Mouse (Mus musculus): ENCODE data around the gene Cep170b. TPM values are rescaled to one million over a fixed set of nuclear protein-coding genes. Genes with fewer than 3 reads are reported as not detected.

Cep170b gene
- polyA plus RNA-seq, 1 experiment = 2.2 TPM

- peaks cover 27% of the 10 kb centered on the region for H3K4me1 ChIP-seq
- no peak for TF ChIP-seq FLI1 (IDR thresholded peaks at IDR 0.05; ENCODE audit: low read length)
- TF ChIP-seq GATA1 (IDR thresholded peaks at IDR 0.05; ENCODE audit: borderline replicate concordance, low read length) = no peak
These were observed 24.8 kb downstream of the Cep170b start for GRCm38 (mm10) chr12:112744891-112745580.

GRCm38 (mm10) chr12:112745716-112746115 lies 25.5 kb downstream of the Cep170b start:
- H3K4me3 ChIP-seq (replicated peaks) = no peak overlapping the region
- H3K4me1 ChIP-seq = peaks cover 27% of the 10 kb centered on the region
- TF ChIP-seq FLI1 (IDR thresholded peaks at IDR 0.05; ENCODE audit: low read length) = no peak
- no peak for TF ChIP-seq GATA1 (IDR thresholded peaks at IDR 0.05; ENCODE audit: borderline replicate concordance, low read length)
- H3K9me3 ChIP-seq = no peaks in the 10 kb centered on the region
- H3K27me3 ChIP-seq (replicated peaks) = peaks cover 52% of the 10 kb centered on the region
- H3K36me3 ChIP-seq (replicated peaks; ENCODE audit: low read length) = peaks cover 11% of the 10 kb centered on the region

More at GRCm38 (mm10) chr12:112744891-112745580, 24.8 kb downstream of the Cep170b start:
- Histone ChIP-seq H3K4me3 (replicated peaks) (no peak overlapping the region), H3K27me3 (replicated peaks) (peaks cover 54% of the 10 kb centered on the region), H3K9me3 (no peaks in the 10 kb centered on the region), H3K36me3 (replicated peaks; ENCODE audit: low read length) (peaks cover 11% of the 10 kb centered on the region)

GRCm38 (mm10) chr12:112746461-112746807 lies 26.2 kb downstream of the Cep170b start:
- H3K36me3 ChIP-seq (replicated peaks; ENCODE audit: low read length) = peaks cover 11% of the 10 kb centered on the region
- H3K9me3 ChIP-seq = no peaks in the 10 kb centered on the region

GRCm38 (mm10) chr12:112746808-112747605 lies 26.8 kb downstream of the Cep170b start:
- Histone ChIP-seq H3K36me3 (replicated peaks; ENCODE audit: low read length) (peaks cover 11% of the 10 kb centered on the region), H3K4me3 (replicated peaks) (no peak overlapping the region), H3K27me3 (replicated peaks) (peaks cover 50% of the 10 kb centered on the region), H3K9me3 (no peaks in the 10 kb centered on the region), H3K4me1 (peaks cover 27% of the 10 kb centered on the region)
- no peak for TF ChIP-seq GATA1 (IDR thresholded peaks at IDR 0.05; ENCODE audit: borderline replicate concordance, low read length)
- TF ChIP-seq FLI1 (IDR thresholded peaks at IDR 0.05; ENCODE audit: low read length) = no peak

More at GRCm38 (mm10) chr12:112746461-112746807, 26.2 kb downstream of the Cep170b start:
- no peak overlapping the region for H3K4me3 ChIP-seq (replicated peaks)
- TF ChIP-seq FLI1 (IDR thresholded peaks at IDR 0.05; ENCODE audit: low read length) (no peak), GATA1 (IDR thresholded peaks at IDR 0.05; ENCODE audit: borderline replicate concordance, low read length) (no peak)
- peaks cover 52% of the 10 kb centered on the region for H3K27me3 ChIP-seq (replicated peaks)
- H3K4me1 ChIP-seq = peaks cover 27% of the 10 kb centered on the region

- Histone ChIP-seq H3K27me3 (replicated peaks) (peaks cover 44% of the 10 kb centered on the region), H3K9me3 (no peaks in the 10 kb centered on the region), H3K4me1 (peaks cover 27% of the 10 kb centered on the region), H3K4me3 (replicated peaks) (no peak overlapping the region), H3K36me3 (replicated peaks; ENCODE audit: low read length) (peaks cover 11% of the 10 kb centered on the region)
- TF ChIP-seq GATA1 (IDR thresholded peaks at IDR 0.05; ENCODE audit: borderline replicate concordance, low read length) (no peak), FLI1 (IDR thresholded peaks at IDR 0.05; ENCODE audit: low read length) (no peak)
These were observed 27.3 kb downstream of the Cep170b start for GRCm38 (mm10) chr12:112747606-112747970.

- TF ChIP-seq FLI1 (IDR thresholded peaks at IDR 0.05; ENCODE audit: low read length) = no peak
- no peak for TF ChIP-seq GATA1 (IDR thresholded peaks at IDR 0.05; ENCODE audit: borderline replicate concordance, low read length)
- no peaks in the 10 kb centered on the region for H3K9me3 ChIP-seq
- peaks cover 15% of the 10 kb centered on the region for H3K4me1 ChIP-seq
- H3K4me3 ChIP-seq (replicated peaks) = no peak overlapping the region
- H3K36me3 ChIP-seq (replicated peaks; ENCODE audit: low read length) = no peaks in the 10 kb centered on the region
- H3K27me3 ChIP-seq (replicated peaks) = peaks cover 40% of the 10 kb centered on the region
These were observed 30.7 kb downstream of the Cep170b start for GRCm38 (mm10) chr12:112750976-112751375.

GRCm38 (mm10) chr12:112752399-112752798 lies 32.1 kb downstream of the Cep170b start:
- Histone ChIP-seq H3K36me3 (replicated peaks; ENCODE audit: low read length) (no peaks in the 10 kb centered on the region), H3K4me3 (replicated peaks) (no peak overlapping the region), H3K27me3 (replicated peaks) (peaks cover 44% of the 10 kb centered on the region), H3K4me1 (peaks cover 7% of the 10 kb centered on the region), H3K9me3 (peaks cover 4% of the 10 kb centered on the region; the same call in 1 of the 2 replicates)
- TF ChIP-seq GATA1 (IDR thresholded peaks at IDR 0.05; ENCODE audit: borderline replicate concordance, low read length) (no peak), FLI1 (IDR thresholded peaks at IDR 0.05; ENCODE audit: low read length) (no peak)

- Histone ChIP-seq H3K4me1 (peaks cover 17% of the 10 kb centered on the region), H3K4me3 (replicated peaks) (no peak overlapping the region), H3K27me3 (replicated peaks) (peaks cover 45% of the 10 kb centered on the region), H3K36me3 (replicated peaks; ENCODE audit: low read length) (no peaks in the 10 kb centered on the region), H3K9me3 (peaks cover 4% of the 10 kb centered on the region; the same call in 1 of the 2 replicates)
- TF ChIP-seq FLI1 (IDR thresholded peaks at IDR 0.05; ENCODE audit: low read length) = no peak
- no peak for TF ChIP-seq GATA1 (IDR thresholded peaks at IDR 0.05; ENCODE audit: borderline replicate concordance, low read length)
These were observed 35.6 kb downstream of the Cep170b start for GRCm38 (mm10) chr12:112755900-112756299.

GRCm38 (mm10) chr12:112757896-112758295 lies 37.6 kb downstream of the Cep170b start:
- no peak overlapping the region for H3K4me3 ChIP-seq (replicated peaks)
- peaks cover 52% of the 10 kb centered on the region for H3K27me3 ChIP-seq (replicated peaks)
- H3K9me3 ChIP-seq = peaks cover 4% of the 10 kb centered on the region; the same call in 1 of the 2 replicates
- no peak for TF ChIP-seq GATA1 (IDR thresholded peaks at IDR 0.05; ENCODE audit: borderline replicate concordance, low read length)
- no peak for TF ChIP-seq FLI1 (IDR thresholded peaks at IDR 0.05; ENCODE audit: low read length)
- H3K36me3 ChIP-seq (replicated peaks; ENCODE audit: low read length) = no peaks in the 10 kb centered on the region
- H3K4me1 ChIP-seq = peaks cover 27% of the 10 kb centered on the region

GRCm38 (mm10) chr12:112759471-112759870 lies 39.2 kb downstream of the Cep170b start:
- Histone ChIP-seq H3K4me3 (replicated peaks) (no peak overlapping the region), H3K9me3 (peaks cover 4% of the 10 kb centered on the region; the same call in 1 of the 2 replicates), H3K27me3 (replicated peaks) (peaks cover 64% of the 10 kb centered on the region), H3K4me1 (peaks cover 27% of the 10 kb centered on the region), H3K36me3 (replicated peaks; ENCODE audit: low read length) (no peaks in the 10 kb centered on the region)
- no peak for TF ChIP-seq GATA1 (IDR thresholded peaks at IDR 0.05; ENCODE audit: borderline replicate concordance, low read length)
- TF ChIP-seq FLI1 (IDR thresholded peaks at IDR 0.05; ENCODE audit: low read length) = no peak
